Mouse (Mus musculus) limb, embryonic 11.5 days (tissue): ENCODE measurements at regions not wholly inside any gene's neighbourhood (a gene's known extent, or its start where the extent isn't known, plus 50 kb on each side); places are given as distances from the start of the nearest gene placed in this dataset.
"Not testable (repeated sequence)": the region's sequence is repeated elsewhere in the genome, so short reads cannot be mapped to it uniquely, and the experiment has no call there.

Experiments used
- ATAC-seq: fragments of 200-750 bp; cut with Nextera tagmentation; 2 replicates; pipeline ENCODE4 v1.8.0; 2017; ENCODE audit warnings: low read depth; ENCODE audit not compliant: insufficient number of reproducible peaks, low FRiP score, low TSS enrichment
- DNase-seq: peaks from one replicate; pipeline ENCODE4 v3.0.0-alpha.2; 2015; ENCODE audit warnings: low spot score
- H3K27ac ChIP-seq: fragments of 300-500 bp; sonication (generic); replicated peaks from 2 replicates; pipeline ENCODE4 v1.5.1; 2014; ENCODE audit warnings: low read depth, mild to moderate bottlenecking, low read length
- H3K27me3 ChIP-seq: fragments of 300-500 bp; sonication (generic); 2 replicates; pipeline ENCODE4 v1.6.1; 2014; ENCODE audit warnings: mild to moderate bottlenecking, low read length, mixed read lengths; ENCODE audit not compliant: control insufficient read depth, insufficient read depth
- H3K36me3 ChIP-seq: fragments of 300-500 bp; sonication (generic); 2 replicates; pipeline ENCODE4 v1.6.1; 2014; ENCODE audit warnings: mild to moderate bottlenecking, low read length, moderate library complexity, mixed read lengths; ENCODE audit not compliant: control insufficient read depth, insufficient read depth
- H3K4me1 ChIP-seq: fragments of 300-500 bp; sonication (generic); 2 replicates; pipeline ENCODE4 v1.6.1; 2014; ENCODE audit warnings: low read length, mixed read lengths; ENCODE audit not compliant: control insufficient read depth, insufficient read depth
- H3K4me2 ChIP-seq: fragments of 300-500 bp; sonication (generic); 2 replicates; pipeline ENCODE4 v1.6.1; 2014; ENCODE audit warnings: low read depth, mild to moderate bottlenecking, moderate library complexity; ENCODE audit not compliant: severe bottlenecking
- H3K4me3 ChIP-seq: fragments of 300-500 bp; sonication (generic); 2 replicates; pipeline ENCODE4 v1.5.1; 2014; ENCODE audit warnings: low read depth, low read length
- H3K9ac ChIP-seq: fragments of 300-500 bp; sonication (generic); 2 replicates; pipeline ENCODE4 v1.6.1; 2014; ENCODE audit warnings: mild to moderate bottlenecking, low read length
- H3K9me3 ChIP-seq: fragments of 300-500 bp; sonication (generic); 2 replicates; pipeline ENCODE4 v1.6.1; 2016; ENCODE audit warnings: low read length; ENCODE audit not compliant: control insufficient read depth
- WGBS: fragments of 180-500 bp; shearing (Covaris S2); extraction: QIAGEN DNeasy Blood & Tissue Kit; methylation state at CpG from one replicate; pipeline ENCODE4 v1.1.7; 2014; 5-methylcytosine and 5-hydroxymethylcytosine counted together

DNA sequence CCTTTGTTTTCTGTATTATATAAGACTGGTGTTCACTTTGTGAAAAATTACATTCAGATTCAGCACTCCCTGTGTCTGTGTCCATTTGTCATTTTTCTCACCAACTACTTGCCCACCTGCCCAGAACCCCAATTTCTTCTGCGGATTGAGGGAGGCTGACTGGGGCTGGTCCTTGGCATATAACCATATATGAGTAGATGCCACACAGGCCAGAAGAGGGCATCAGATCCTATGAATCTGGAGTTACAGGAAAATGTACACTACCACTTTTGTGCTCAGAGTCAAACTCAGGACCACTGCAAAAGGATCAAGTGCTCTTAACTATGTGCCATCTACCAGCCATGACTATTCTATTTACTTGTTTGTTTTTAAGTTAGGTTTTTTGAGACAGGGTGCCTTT is 197.4 kb downstream of the Casp12 start:
- no peak for DNase-seq
- H3K27me3 ChIP-seq: no peaks in the 10 kb centered on the region
- no peaks in the 10 kb centered on the region for H3K9me3 ChIP-seq
- no peak overlapping the region for H3K9ac ChIP-seq
- H3K4me1 ChIP-seq: no peaks in the 10 kb centered on the region
- no peak overlapping the region for H3K4me3 ChIP-seq
- ATAC-seq: no peak
- 80% methylated on average over 1 of the region's 1 CpGs for WGBS
- H3K27ac ChIP-seq: no peak overlapping the region
- no peak overlapping the region for H3K4me2 ChIP-seq
- no peaks in the 10 kb centered on the region for H3K36me3 ChIP-seq

DNA sequence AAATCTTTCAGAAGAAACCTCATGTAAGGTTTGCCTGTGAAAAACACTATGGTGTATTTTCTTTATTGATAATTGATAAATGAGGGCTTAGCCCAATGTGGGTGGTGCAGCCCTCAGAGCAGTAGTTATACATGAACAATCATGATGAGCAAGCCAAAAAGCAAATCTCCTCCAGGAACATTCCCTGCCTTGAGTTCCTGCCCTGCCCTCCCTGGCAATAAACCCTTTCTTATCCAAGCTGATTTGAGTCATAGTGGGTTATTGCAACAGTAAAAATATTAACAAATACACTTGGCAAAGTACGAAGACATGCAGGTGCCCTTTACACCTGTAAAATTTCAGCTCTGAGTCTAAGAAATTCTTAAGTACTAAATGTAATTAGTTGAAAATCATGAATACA is 229.8 kb downstream of the Casp12 start:
- no peak for DNase-seq
- 96% methylated on average over 1 of the region's 1 CpGs for WGBS
- Histone ChIP-seq H3K27me3 (no peaks in the 10 kb centered on the region), H3K36me3 (no peaks in the 10 kb centered on the region), H3K27ac (no peak overlapping the region), H3K9me3 (no peaks in the 10 kb centered on the region), H3K4me1 (no peaks in the 10 kb centered on the region), H3K4me2 (no peak overlapping the region), H3K9ac (no peak overlapping the region), H3K4me3 (no peak overlapping the region)
- ATAC-seq: no peak

DNA sequence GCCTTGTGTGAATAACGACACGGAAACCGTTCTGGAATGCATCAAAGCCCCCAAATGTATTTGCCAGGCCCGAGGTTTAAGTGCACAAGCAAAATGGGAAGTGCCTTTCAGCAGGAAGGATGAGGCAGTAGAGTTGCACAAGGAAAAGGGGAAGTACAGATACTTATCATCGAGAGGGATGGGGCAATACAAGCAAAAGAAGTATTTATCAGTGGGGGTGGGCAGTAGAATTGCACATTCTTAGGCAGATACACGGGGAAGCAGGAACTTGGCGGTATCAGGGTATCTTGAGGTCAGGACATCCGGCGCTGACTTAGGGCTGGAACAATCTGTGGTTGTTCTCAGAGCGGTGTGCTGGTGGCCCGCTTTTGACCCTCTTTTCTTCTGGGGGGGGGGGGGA is 232.9 kb downstream of the Casp12 start:
- not testable (repeated sequence) for H3K27ac ChIP-seq, ATAC-seq, DNase-seq, H3K27me3 ChIP-seq, H3K4me2 ChIP-seq, H3K9me3 ChIP-seq, H3K9ac ChIP-seq, H3K4me1 ChIP-seq, H3K4me3 ChIP-seq, H3K36me3 ChIP-seq
- 95% methylated on average over 11 of the region's 11 CpGs for WGBS

DNA sequence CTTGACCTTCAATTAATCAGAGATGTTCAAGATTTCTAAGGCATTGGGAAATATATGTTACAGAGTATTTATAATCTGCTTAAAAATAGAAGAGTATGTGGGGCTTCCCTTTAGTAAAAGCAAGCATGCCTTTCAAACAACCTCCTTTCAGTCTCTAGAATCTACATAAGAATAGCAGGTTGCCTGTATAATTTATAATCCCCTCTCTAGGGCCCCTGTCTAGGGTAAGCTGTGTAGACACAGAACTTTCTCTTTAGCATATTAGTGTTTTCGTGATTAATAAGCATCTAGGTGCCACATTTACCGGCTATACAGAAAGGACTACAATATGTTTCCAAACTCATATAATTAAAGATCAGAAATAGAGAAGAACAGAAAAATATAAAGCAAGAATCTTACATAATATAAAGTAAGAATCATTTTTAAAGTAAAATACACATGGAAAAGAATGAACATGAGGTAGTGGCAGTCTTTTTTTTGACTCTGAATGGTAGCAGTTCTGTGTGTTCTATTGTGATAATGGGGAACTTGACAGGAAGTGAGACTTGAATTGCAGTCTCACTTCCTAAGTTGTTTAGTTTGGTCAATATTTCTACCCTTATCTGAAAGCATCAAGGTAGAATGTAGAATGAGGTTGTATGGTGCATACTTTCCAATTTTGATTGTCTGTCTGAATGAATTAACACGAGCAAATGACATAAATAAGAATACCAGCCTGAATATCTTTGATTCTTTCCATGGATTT is 250.8 kb downstream of the Casp12 start:
- DNase-seq: no peak
- ATAC-seq: no peak
- Histone ChIP-seq H3K9me3 (no peaks in the 10 kb centered on the region), H3K4me2 (no peak overlapping the region), H3K4me3 (no peak overlapping the region), H3K4me1 (no peaks in the 10 kb centered on the region), H3K27me3 (no peaks in the 10 kb centered on the region), H3K9ac (no peak overlapping the region), H3K36me3 (no peaks in the 10 kb centered on the region), H3K27ac (no peak overlapping the region)
- 88% methylated on average over 3 of the region's 3 CpGs for WGBS

DNA sequence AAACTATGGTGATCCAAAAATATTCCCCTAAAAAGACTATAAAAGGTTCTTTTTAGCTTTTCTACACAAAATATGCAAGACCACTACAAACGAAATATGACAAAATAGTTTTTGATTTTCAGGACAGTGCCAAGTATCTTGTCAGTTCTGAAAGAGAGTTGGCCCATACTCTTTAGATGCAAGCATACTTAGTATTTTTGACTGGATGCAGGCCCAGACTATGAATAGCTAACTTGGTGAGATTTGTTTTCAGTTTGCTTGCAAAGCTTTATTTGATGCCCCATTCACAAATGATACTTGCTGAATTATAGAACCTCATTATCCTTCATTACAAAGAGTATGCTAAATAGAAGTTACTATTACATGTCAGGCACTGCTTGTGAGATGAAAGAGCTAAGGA is 258.8 kb downstream of the Casp12 start:
- no peak overlapping the region for H3K4me2 ChIP-seq
- 75% methylated on average over 1 of the region's 1 CpGs for WGBS
- no peaks in the 10 kb centered on the region for H3K9me3 ChIP-seq
- H3K4me3 ChIP-seq: no peak overlapping the region
- no peaks in the 10 kb centered on the region for H3K4me1 ChIP-seq
- no peak overlapping the region for H3K27ac ChIP-seq
- no peak overlapping the region for H3K9ac ChIP-seq
- ATAC-seq: no peak
- H3K36me3 ChIP-seq: no peaks in the 10 kb centered on the region
- no peaks in the 10 kb centered on the region for H3K27me3 ChIP-seq
- no peak for DNase-seq

DNA sequence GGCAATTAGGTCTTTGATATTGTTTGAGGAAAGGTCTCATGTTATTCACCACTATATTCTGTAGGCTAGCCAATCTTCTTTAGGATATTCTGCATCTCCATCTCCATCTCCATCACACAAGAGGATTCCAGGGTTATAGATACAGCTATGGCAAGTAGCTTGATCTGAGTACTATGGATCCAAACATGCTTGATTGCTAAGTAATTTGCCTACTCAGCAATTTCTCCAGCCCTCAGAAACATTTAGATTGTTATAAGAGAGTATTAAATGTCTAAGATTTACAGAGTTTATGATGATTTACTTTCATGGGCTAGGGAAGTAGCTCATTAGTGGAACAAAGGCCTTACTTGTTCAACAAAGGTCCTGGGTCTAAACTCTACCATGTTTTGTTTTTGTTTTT is 259.8 kb downstream of the Casp12 start:
- DNase-seq: no peak
- H3K9ac ChIP-seq: no peak overlapping the region

DNA sequence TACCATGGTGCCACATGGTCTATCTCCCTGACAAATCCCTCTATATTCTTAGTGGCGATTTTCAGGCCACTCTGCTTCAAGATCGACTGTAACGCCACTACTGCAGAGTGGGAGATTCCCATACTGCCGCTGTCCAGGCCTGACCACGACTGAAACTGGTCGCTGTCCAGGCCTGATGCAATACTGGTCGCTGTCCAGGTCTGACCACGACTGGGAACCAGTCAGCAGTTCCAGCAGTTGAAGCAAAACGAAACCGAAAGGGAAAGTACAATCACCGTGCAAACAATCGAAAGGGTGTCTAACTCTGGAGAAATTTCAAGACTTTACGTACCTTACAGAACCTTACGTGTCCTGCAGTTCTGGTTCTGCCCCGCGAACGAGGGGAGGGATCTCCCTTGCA is 271.5 kb downstream of the Casp12 start:
- Histone ChIP-seq H3K9me3 (no peaks in the 10 kb centered on the region), H3K36me3 (no peaks in the 10 kb centered on the region), H3K27ac (no peak overlapping the region), H3K4me1 (no peaks in the 10 kb centered on the region), H3K4me2 (no peak overlapping the region), H3K4me3 (no peak overlapping the region), H3K27me3 (no peaks in the 10 kb centered on the region), H3K9ac (no peak overlapping the region)
- ATAC-seq: no peak
- 93% methylated on average over 17 of the region's 17 CpGs for WGBS
- no peak for DNase-seq

More for the DNA sequence above, 259.8 kb downstream of the Casp12 start:
- Histone ChIP-seq H3K4me1 (no peaks in the 10 kb centered on the region), H3K27ac (no peak overlapping the region), H3K4me3 (no peak overlapping the region), H3K9me3 (no peaks in the 10 kb centered on the region), H3K4me2 (no peak overlapping the region), H3K27me3 (no peaks in the 10 kb centered on the region), H3K36me3 (no peaks in the 10 kb centered on the region)
- ATAC-seq: no peak

DNA sequence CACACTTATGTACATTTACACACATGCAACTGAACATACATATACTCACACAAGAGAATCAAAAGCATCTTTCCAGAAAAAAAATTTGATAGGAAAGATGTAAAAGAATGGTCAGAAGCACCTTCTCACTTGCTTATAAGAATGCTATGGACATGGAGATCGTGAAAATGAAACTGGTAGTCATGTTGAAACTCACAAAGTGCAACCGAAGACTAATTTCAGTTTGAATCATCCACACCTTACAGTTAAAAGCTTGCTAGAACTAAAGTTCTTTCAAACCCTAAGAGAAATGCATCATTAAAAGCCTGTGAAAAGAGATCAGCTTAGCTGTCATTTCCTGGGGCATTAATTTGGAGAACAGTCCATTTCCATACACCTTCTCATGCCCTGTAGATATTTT is 278.2 kb downstream of the Casp12 start:
- Histone ChIP-seq H3K9me3 (no peaks in the 10 kb centered on the region), H3K9ac (no peak overlapping the region), H3K4me2 (no peak overlapping the region), H3K36me3 (no peaks in the 10 kb centered on the region), H3K27ac (no peak overlapping the region), H3K4me3 (no peak overlapping the region), H3K4me1 (no peaks in the 10 kb centered on the region), H3K27me3 (no peaks in the 10 kb centered on the region)
- 86% methylated on average over 2 of the region's 2 CpGs for WGBS
- no peak for ATAC-seq
- no peak for DNase-seq

DNA sequence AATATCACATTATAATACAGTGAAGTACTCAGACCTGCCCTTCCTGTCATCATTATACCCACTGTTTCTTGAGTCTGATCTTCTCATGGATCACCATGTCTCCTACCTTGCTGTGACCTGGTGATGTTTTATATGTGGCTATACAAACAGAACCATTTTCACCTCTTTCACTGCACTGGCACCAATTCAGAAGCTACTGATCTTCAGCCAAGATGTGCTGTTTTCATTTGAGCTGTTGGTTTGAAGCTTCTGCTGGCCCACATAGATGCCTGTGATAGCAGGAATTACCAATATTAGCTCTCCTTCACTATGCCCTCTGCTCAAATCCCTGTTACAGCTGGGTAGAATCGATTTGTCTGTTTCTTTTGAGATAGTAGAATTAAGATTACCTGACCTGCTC is 282.3 kb downstream of the Casp12 start:
- WGBS: 76% methylated on average over 1 of the region's 1 CpGs
- no peak overlapping the region for H3K27ac ChIP-seq

More for the DNA sequence above, 282.3 kb downstream of the Casp12 start:
- H3K4me1 ChIP-seq: no peaks in the 10 kb centered on the region
- no peak for ATAC-seq
- DNase-seq: no peak
- no peaks in the 10 kb centered on the region for H3K36me3 ChIP-seq
- no peak overlapping the region for H3K4me3 ChIP-seq
- H3K9ac ChIP-seq: no peak overlapping the region
- H3K4me2 ChIP-seq: no peak overlapping the region
- H3K27me3 ChIP-seq: no peaks in the 10 kb centered on the region
- H3K9me3 ChIP-seq: no peaks in the 10 kb centered on the region
